Mouse (Mus musculus): ENCODE data around the gene Pafah1b3.
"Not testable (repeated sequence)": the region's sequence is repeated elsewhere in the genome, so short reads cannot be mapped to it uniquely, and the experiment has no call there.

Gene Pafah1b3

GRCm38 (mm10) chr7:25297454-25298325 is at the start of gene Pafah1b3:
Gene Pafah1b3, minus strand, starts transcription at chr7:25297986.
- peak; percentile 85 for ATAC-seq (ENCODE audit: insufficient number of reproducible peaks, low FRiP score, low TSS enrichment)

GRCm38 (mm10) chr7:25341000-25341784 is 43.4 kb upstream of the Pafah1b3 start:
- ATAC-seq (ENCODE audit: insufficient number of reproducible peaks, low FRiP score, low TSS enrichment) = no peak

- ATAC-seq (ENCODE audit: insufficient number of reproducible peaks, low FRiP score, low TSS enrichment) = no peak
Measured at GRCm38 (mm10) chr7:25339329-25339728, 41.5 kb upstream of the Pafah1b3 start.

GRCm38 (mm10) chr7:25334472-25334871 is 36.7 kb upstream of the Pafah1b3 start:
- no peak for ATAC-seq (ENCODE audit: insufficient number of reproducible peaks, low FRiP score, low TSS enrichment)

GRCm38 (mm10) chr7:25333596-25334307 is 36.0 kb upstream of the Pafah1b3 start:
- ATAC-seq (ENCODE audit: insufficient number of reproducible peaks, low FRiP score, low TSS enrichment) = no peak; the same call in 1 of the 2 replicates

GRCm38 (mm10) chr7:25326233-25326632 is 28.4 kb upstream of the Pafah1b3 start:
- no peak for ATAC-seq (ENCODE audit: insufficient number of reproducible peaks, low FRiP score, low TSS enrichment)

GRCm38 (mm10) chr7:25325431-25325830 is 27.6 kb upstream of the Pafah1b3 start:
- not testable (repeated sequence) for ATAC-seq (ENCODE audit: insufficient number of reproducible peaks, low FRiP score, low TSS enrichment)

- no peak for ATAC-seq (ENCODE audit: insufficient number of reproducible peaks, low FRiP score, low TSS enrichment)
Measured at GRCm38 (mm10) chr7:25323219-25323618, 25.4 kb upstream of the Pafah1b3 start.

- ATAC-seq (ENCODE audit: insufficient number of reproducible peaks, low FRiP score, low TSS enrichment) = no peak
Measured at GRCm38 (mm10) chr7:25322058-25322484, 24.3 kb upstream of the Pafah1b3 start.

GRCm38 (mm10) chr7:25317446-25317999 is 19.7 kb upstream of the Pafah1b3 start:
- ATAC-seq (ENCODE audit: insufficient number of reproducible peaks, low FRiP score, low TSS enrichment) = no peak

- peak; percentile 94 for ATAC-seq (ENCODE audit: insufficient number of reproducible peaks, low FRiP score, low TSS enrichment)
Measured at GRCm38 (mm10) chr7:25316532-25317445, 19.0 kb upstream of the Pafah1b3 start, which contains the start of gene Megf8. Gene Megf8, plus strand, starts transcription at chr7:25317164.

- no peak for ATAC-seq (ENCODE audit: insufficient number of reproducible peaks, low FRiP score, low TSS enrichment)
Measured at GRCm38 (mm10) chr7:25315306-25316041, 17.7 kb upstream of the Pafah1b3 start.

- no peak for ATAC-seq (ENCODE audit: insufficient number of reproducible peaks, low FRiP score, low TSS enrichment)
Measured at GRCm38 (mm10) chr7:25314606-25315305, 17.0 kb upstream of the Pafah1b3 start.

GRCm38 (mm10) chr7:25313325-25313724 is 15.5 kb upstream of the Pafah1b3 start:
- ATAC-seq (ENCODE audit: insufficient number of reproducible peaks, low FRiP score, low TSS enrichment) = no peak

GRCm38 (mm10) chr7:25311193-25311592 is 13.4 kb upstream of the Pafah1b3 start:
- no peak for ATAC-seq (ENCODE audit: insufficient number of reproducible peaks, low FRiP score, low TSS enrichment)

GRCm38 (mm10) chr7:25309425-25309824 is 11.6 kb upstream of the Pafah1b3 start:
- ATAC-seq (ENCODE audit: insufficient number of reproducible peaks, low FRiP score, low TSS enrichment) = no peak

- ATAC-seq (ENCODE audit: insufficient number of reproducible peaks, low FRiP score, low TSS enrichment) = no peak
Measured at GRCm38 (mm10) chr7:25308702-25309318, 11.0 kb upstream of the Pafah1b3 start.

GRCm38 (mm10) chr7:25306614-25306996 is 8.8 kb upstream of the Pafah1b3 start:
- ATAC-seq (ENCODE audit: insufficient number of reproducible peaks, low FRiP score, low TSS enrichment) = no peak
